Mouse (Mus musculus): Measurements from ENCODE around the gene Bmp4. TPM values are rescaled to one million over a fixed set of nuclear protein-coding genes. Genes with fewer than 3 reads are reported as not detected.

The Bmp4 gene
- total and polyA plus RNA-seq, 2 experiments from 2014 or later: 6.3 to 17.9 TPM

DNA sequence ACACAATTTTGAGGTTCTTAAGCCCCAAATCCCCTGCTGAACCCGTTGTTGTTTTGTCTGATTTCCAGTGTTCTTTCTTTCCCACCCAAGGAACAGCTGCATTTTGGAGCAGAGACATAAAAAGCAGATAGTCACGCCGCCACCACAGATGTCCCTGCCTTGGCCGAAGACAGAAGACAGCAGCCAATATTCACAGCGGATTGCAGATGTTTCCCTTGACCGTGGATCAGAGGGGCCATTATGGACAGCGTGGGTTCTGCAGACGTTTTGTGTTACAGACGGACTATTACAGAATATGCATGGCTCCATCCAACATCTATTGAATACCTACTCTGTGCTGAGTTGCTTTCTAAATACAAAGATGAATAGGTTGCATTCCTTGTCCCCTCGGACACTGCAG is 18.5 kb upstream of the Bmp4 start:
- no peak overlapping the region for H3K27ac ChIP-seq (ENCODE audit: low read depth)
- no peak overlapping the region for H3K4me2 ChIP-seq (ENCODE audit: low read depth, low read length)
- TF ChIP-seq CTCF (IDR thresholded peaks at IDR 0.05; ENCODE audit: low read depth) (no peak), EP300 (IDR thresholded peaks at IDR 0.05; ENCODE audit: low read depth) (no peak)
- H3K4me1 ChIP-seq (ENCODE audit: control insufficient read depth, insufficient read depth): no peaks in the 10 kb centered on the region
- no peak overlapping the region for H3K9ac ChIP-seq (replicated peaks; ENCODE audit: low read depth, low read length)
- H3K36me3 ChIP-seq (replicated peaks; ENCODE audit: control insufficient read depth, insufficient read depth, low read length): no peaks in the 10 kb centered on the region
- H3K27me3 ChIP-seq (ENCODE audit: control insufficient read depth, insufficient read depth, low read length): no peaks in the 10 kb centered on the region
- no peaks in the 10 kb centered on the region for H3K9me3 ChIP-seq (replicated peaks; ENCODE audit: control insufficient read depth, low read length)
- ATAC-seq (ENCODE audit: insufficient read depth, low read depth) (no peak), DNase-seq (ENCODE audit: low spot score) (no peak)
- 77% methylated on average over 10 of the region's 10 CpGs for WGBS
- no peak overlapping the region for H3K4me3 ChIP-seq (ENCODE audit: low read depth, low read length)

- DNase-seq (ENCODE audit: low spot score): no peak
- no peak for TF ChIP-seq EP300 (IDR thresholded peaks at IDR 0.05; ENCODE audit: low read depth)
- 73% methylated on average over 3 of the region's 3 CpGs for WGBS
Observed at GRCm38 (mm10) chr14:46408319-46408718, 17.9 kb upstream of the Bmp4 start.

GRCm38 (mm10) chr14:46399925-46400324 is 9.5 kb upstream of the Bmp4 start:
- no peaks in the 10 kb centered on the region for H3K9me3 ChIP-seq (replicated peaks; ENCODE audit: control insufficient read depth, low read length)
- DNase-seq (ENCODE audit: low spot score): no peak
- no peaks in the 10 kb centered on the region for H3K4me1 ChIP-seq (ENCODE audit: control insufficient read depth, insufficient read depth)
- H3K4me3 ChIP-seq (ENCODE audit: low read depth, low read length): no peak overlapping the region
- peaks cover 21% of the 10 kb centered on the region for H3K27me3 ChIP-seq (ENCODE audit: control insufficient read depth, insufficient read depth, low read length)
- WGBS: 53% methylated on average over 2 of the region's 2 CpGs
- ATAC-seq (ENCODE audit: insufficient read depth, low read depth): no peak
- H3K9ac ChIP-seq (replicated peaks; ENCODE audit: low read depth, low read length): no peak overlapping the region
- TF ChIP-seq EP300 (IDR thresholded peaks at IDR 0.05; ENCODE audit: low read depth) (no peak), CTCF (IDR thresholded peaks at IDR 0.05; ENCODE audit: low read depth) (no peak)
- no peak overlapping the region for H3K4me2 ChIP-seq (ENCODE audit: low read depth, low read length)
- no peaks in the 10 kb centered on the region for H3K36me3 ChIP-seq (replicated peaks; ENCODE audit: control insufficient read depth, insufficient read depth, low read length)
- no peak overlapping the region for H3K27ac ChIP-seq (ENCODE audit: low read depth)

More at GRCm38 (mm10) chr14:46408319-46408718, 17.9 kb upstream of the Bmp4 start:
- Histone ChIP-seq H3K9ac (replicated peaks; ENCODE audit: low read depth, low read length) (no peak overlapping the region), H3K27ac (ENCODE audit: low read depth) (no peak overlapping the region), H3K4me1 (ENCODE audit: control insufficient read depth, insufficient read depth) (no peaks in the 10 kb centered on the region), H3K4me2 (ENCODE audit: low read depth, low read length) (no peak overlapping the region), H3K36me3 (replicated peaks; ENCODE audit: control insufficient read depth, insufficient read depth, low read length) (no peaks in the 10 kb centered on the region), H3K9me3 (replicated peaks; ENCODE audit: control insufficient read depth, low read length) (no peaks in the 10 kb centered on the region), H3K27me3 (ENCODE audit: control insufficient read depth, insufficient read depth, low read length) (no peaks in the 10 kb centered on the region), H3K4me3 (ENCODE audit: low read depth, low read length) (no peak overlapping the region)
- ATAC-seq (ENCODE audit: insufficient read depth, low read depth): no peak

DNA sequence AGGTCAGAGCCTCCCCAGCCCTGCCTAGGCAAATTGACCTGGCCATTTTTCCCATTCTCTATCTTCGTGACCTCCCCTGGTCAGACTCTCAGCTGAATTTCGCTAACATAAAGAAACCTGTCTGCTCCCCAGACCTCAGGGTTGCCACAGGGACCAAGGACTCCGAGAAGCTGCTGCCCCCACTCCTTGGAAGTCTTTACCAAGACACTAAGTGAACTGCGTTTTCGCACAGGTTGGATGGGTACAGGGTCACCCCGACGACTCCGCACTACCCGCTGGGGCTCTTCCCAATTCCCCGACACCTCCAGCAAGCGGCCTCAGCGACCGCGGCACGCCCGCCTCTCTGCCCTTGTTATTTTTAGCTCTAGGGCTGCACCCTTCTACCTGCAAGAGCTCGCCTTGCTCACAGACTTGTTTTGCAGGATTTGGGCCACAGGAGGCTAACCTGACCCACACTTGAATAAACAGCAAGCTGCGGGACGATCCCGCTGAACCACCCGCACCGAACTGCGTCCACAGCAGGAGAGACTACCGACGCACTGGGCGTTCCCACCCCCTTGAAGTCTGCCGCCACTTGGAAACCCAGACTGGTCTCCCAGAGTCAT is 7.7 kb upstream of the Bmp4 start:
- 4% methylated on average over 27 of the region's 27 CpGs for WGBS
- peak overlapping the region; percentile 39 for H3K4me3 ChIP-seq (ENCODE audit: low read depth, low read length)
- DNase-seq (ENCODE audit: low spot score) (peak; percentile 36), ATAC-seq (ENCODE audit: insufficient read depth, low read depth) (no peak; the same call in 1 of the 2 replicates)
- no peaks in the 10 kb centered on the region for H3K36me3 ChIP-seq (replicated peaks; ENCODE audit: control insufficient read depth, insufficient read depth, low read length)
- H3K4me2 ChIP-seq (ENCODE audit: low read depth, low read length): peak overlapping the region; percentile 64
- H3K4me1 ChIP-seq (ENCODE audit: control insufficient read depth, insufficient read depth): no peaks in the 10 kb centered on the region
- no peak overlapping the region for H3K27ac ChIP-seq (ENCODE audit: low read depth)
- H3K27me3 ChIP-seq (ENCODE audit: control insufficient read depth, insufficient read depth, low read length): peaks cover 21% of the 10 kb centered on the region
- H3K9ac ChIP-seq (replicated peaks; ENCODE audit: low read depth, low read length): no peak overlapping the region; the same call in 1 of the 2 replicates
- no peak for TF ChIP-seq EP300 (IDR thresholded peaks at IDR 0.05; ENCODE audit: low read depth)
- no peaks in the 10 kb centered on the region for H3K9me3 ChIP-seq (replicated peaks; ENCODE audit: control insufficient read depth, low read length)

GRCm38 (mm10) chr14:46391621-46392170 is 1.2 kb upstream of the Bmp4 start:
- no peak overlapping the region for H3K4me3 ChIP-seq (ENCODE audit: low read depth, low read length)
- H3K27ac ChIP-seq (ENCODE audit: low read depth): no peak overlapping the region
- no peak for TF ChIP-seq EP300 (IDR thresholded peaks at IDR 0.05; ENCODE audit: low read depth)
- no peak for TF ChIP-seq CTCF (IDR thresholded peaks at IDR 0.05; ENCODE audit: low read depth)
- no peak for DNase-seq (ENCODE audit: low spot score)
- no peak for ATAC-seq (ENCODE audit: insufficient read depth, low read depth)
- H3K4me2 ChIP-seq (ENCODE audit: low read depth, low read length): no peak overlapping the region
- H3K9ac ChIP-seq (replicated peaks; ENCODE audit: low read depth, low read length): no peak overlapping the region
- peaks cover 8% of the 10 kb centered on the region; the same call in 1 of the 2 replicates for H3K4me1 ChIP-seq (ENCODE audit: control insufficient read depth, insufficient read depth)
- H3K27me3 ChIP-seq (ENCODE audit: control insufficient read depth, insufficient read depth, low read length): peaks cover 34% of the 10 kb centered on the region
- no peaks in the 10 kb centered on the region for H3K9me3 ChIP-seq (replicated peaks; ENCODE audit: control insufficient read depth, low read length)
- H3K36me3 ChIP-seq (replicated peaks; ENCODE audit: control insufficient read depth, insufficient read depth, low read length): no peaks in the 10 kb centered on the region
- 59% methylated on average over 6 of the region's 6 CpGs for WGBS

All from heart, postnatal 0 days (tissue).